Mouse (Mus musculus) embryonic fibroblast, embryonic 13.5 days (primary cell): ENCODE measurements around the gene Ppp1r12b. TPM values are rescaled to one million over a fixed set of nuclear protein-coding genes. Genes with fewer than 3 reads are reported as not detected.

Source experiments
- H3K27ac ChIP-seq: 2 replicates; pipeline ENCODE4 v1.5.1; 2012; ENCODE audit warnings: low read length, control low read depth, inconsistent platforms; ENCODE audit not compliant: insufficient read depth
- H3K4me1 ChIP-seq: 2 replicates; pipeline ENCODE4 v1.6.1; 2011; ENCODE audit warnings: low read length; ENCODE audit not compliant: control insufficient read depth, insufficient read depth
- H3K4me3 ChIP-seq: 2 replicates; pipeline ENCODE4 v1.5.1; 2011; ENCODE audit warnings: mild to moderate bottlenecking, control low read depth, low read length; ENCODE audit not compliant: insufficient read depth
- CTCF ChIP-seq: IDR thresholded peaks from 2 replicates; pipeline ENCODE4 v1.5.1; 2011; ENCODE audit warnings: mild to moderate bottlenecking, control low read depth, low read length, moderate library complexity, borderline replicate concordance; ENCODE audit not compliant: insufficient read depth
- POLR2A ChIP-seq: IDR thresholded peaks from 2 replicates; pipeline ENCODE4 v1.6.1; 2011; ENCODE audit warnings: low read depth, mild to moderate bottlenecking, control low read depth, low read length, moderate library complexity
- polyA plus RNA-seq: library from polyadenylated mRNA; stranded (reverse); fragments of >200 nt; gene quantifications from 2 replicates; pipeline ENCODE4 v1.2.4, GENCODE M21; 2011; ENCODE audit warnings: low read depth; ENCODE audit not compliant: missing spikeins, insufficient read length

Ppp1r12b gene
- polyA plus RNA-seq, 1 experiment = 20.3 TPM

DNA sequence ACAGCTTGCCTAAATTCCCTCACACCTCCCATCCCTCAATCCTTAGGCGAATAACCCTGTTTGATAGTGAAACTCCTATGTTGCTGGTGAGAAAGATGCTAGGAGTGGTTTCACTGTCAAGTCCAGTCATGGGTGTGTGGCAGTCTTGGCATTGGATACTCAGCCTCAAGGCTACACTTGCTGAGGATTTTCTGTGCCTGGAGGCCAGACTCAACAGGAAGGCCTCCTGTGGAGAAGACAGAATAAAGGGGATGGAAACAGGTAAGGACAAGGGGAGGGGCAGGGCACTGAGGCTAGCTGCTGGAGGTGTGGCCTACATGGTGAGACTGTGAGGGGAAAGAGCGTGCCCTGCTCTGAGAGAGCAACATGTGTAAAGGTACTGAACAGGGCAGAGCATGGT, 249.2 kb downstream of the Ppp1r12b start:
- TF ChIP-seq CTCF = no peak
- TF ChIP-seq POLR2A = no peak
- Histone ChIP-seq H3K27ac (no peak overlapping the region), H3K4me3 (no peak overlapping the region), H3K4me1 (no peaks in the 10 kb centered on the region)

Other genes starting within 250 kb of the Ppp1r12b start
- gene Ube2t, start 6.6 kb upstream of the Ppp1r12b start, polyA plus RNA-seq = 12.0 and 19.0 TPM in 2 replicates
- gene Lgr6, start 149.3 kb upstream of the Ppp1r12b start, polyA plus RNA-seq = 2.3 TPM in 2 replicates
- gene Ptpn7, start 176.8 kb upstream of the Ppp1r12b start, polyA plus RNA-seq = 0.79 and 0.85 TPM in 2 replicates
- gene Arl8a, start 190.9 kb upstream of the Ppp1r12b start, polyA plus RNA-seq = 115 and 141 TPM in 2 replicates
- gene Gpr37l1, start 211.7 kb upstream of the Ppp1r12b start, polyA plus RNA-seq = not detected in 2 replicates